Comparison of ENCODE assay signal across 9 mouse cellular contexts in the genomic region with DNA sequence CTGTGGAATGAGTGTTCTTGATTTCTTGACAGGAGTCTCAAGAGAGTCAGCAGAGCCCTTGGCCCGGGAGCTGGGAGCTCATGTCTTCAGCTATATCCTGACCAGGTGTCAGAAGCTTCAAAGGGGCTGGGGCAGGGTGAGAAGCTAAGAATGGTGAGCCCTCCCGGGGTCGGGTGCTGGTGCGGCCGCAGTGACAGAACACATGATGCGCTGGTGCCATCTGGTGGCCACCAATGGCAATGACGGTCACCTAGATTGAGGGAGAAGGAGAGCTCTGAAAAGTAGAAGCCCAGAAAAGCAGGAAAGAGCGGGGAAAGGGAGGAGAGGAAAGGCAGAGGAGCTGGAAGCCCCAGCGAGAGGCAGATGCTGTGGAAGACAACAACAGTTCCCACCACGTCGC. TPM values are rescaled to one million over a fixed set of nuclear protein-coding genes. Genes with fewer than 3 reads are reported as not detected.
DNase-seq lines count a peak whose midpoint lies in the region; ATAC-seq and TF ChIP-seq lines count a peak whose summit lies in the region.
"Had no signal": no experiment of that assay in that cellular context is flagged by ENCODE, and none has a peak within 500 bp of the region (broad histone marks: within the 10 kb centered on the region; RNA-seq: fewer than 3 reads in every experiment).

No protein-coding gene starts in this region.

- no peak overlapping the region for H3K27ac ChIP-seq in layer of hippocampus, adult 2 months

- DNase-seq in CD8-positive naive resting alpha-beta T cell, adult 2 months (ENCODE audit: low read depth in 2 of 2, low spot score in 2 of 2), result peak; percentile 50 to 60
- DNase-seq in ZHBTc4 (ENCODE audit: low read depth, low spot score), result peak; percentile 86
- peak; percentile 54 for DNase-seq in heart, adult 8-10 months (ENCODE audit: low spot score)
- peak; percentile 49 to 76 for DNase-seq in layer of hippocampus, adult 2 months (ENCODE audit: low spot score in 2 of 2)
- DNase-seq in lung, postnatal 14 days, result peak; percentile 81
- DNase-seq in right cerebral cortex, postnatal 14 days, result peak; percentile 79
- peak; percentile 63 to 83 for DNase-seq in urinary bladder, postnatal 4 days (ENCODE audit: low spot score in 2 of 2)

- peak; percentile 65; the same call in 1 of the 2 replicates for ATAC-seq in common myeloid progenitor, adult 5-6 weeks (replicated peaks; ENCODE audit: low read depth, poor library complexity, severe bottlenecking)

- peak; percentile 97 for TF ChIP-seq CTCF in layer of hippocampus, adult 2 months (conservative IDR thresholded peaks at IDR 0.05)

- no peak overlapping the region for H3K4me3 ChIP-seq in layer of hippocampus, adult 2 months

RNA-seq across cellular contexts. Expression of a gene that starts 10.0 kb away (rescaled TPM):
- total RNA-seq in common myeloid progenitor, adult 5-6 weeks (2017), result not detected in 2 replicates
- not detected for total RNA-seq in heart, adult 8-10 months (2022)
- not detected for total RNA-seq in layer of hippocampus, adult 2 months (2021)
- total RNA-seq: layer of hippocampus, adult 8-10 months had no signal

RNA-seq across cellular contexts. Expression of a gene that starts 58.8 kb away (rescaled TPM):
- 80.1 and 82.4 TPM in 2 replicates for total RNA-seq in common myeloid progenitor, adult 5-6 weeks (2017)
- total RNA-seq in heart, adult 8-10 months (2022), result 10 to 100 TPM; 27.2 to 37.8 (median 32.3) TPM
- total RNA-seq in layer of hippocampus, adult 2 months (2021), result 10 to 100 TPM; 83.3 to 85.7 TPM
